Mouse (Mus musculus) left cerebral cortex, postnatal 36 days (tissue): ENCODE results near the gene Coq6. TPM values are rescaled to one million over a fixed set of nuclear protein-coding genes. Genes with fewer than 3 reads are reported as not detected.

Experiments
- total RNA-seq, 2 experiments: library from RNA; stranded (reverse); gene quantifications; 2 replicates each; pipeline ENCODE4 v1.2.3; 2021

Gene Coq6
- total RNA-seq, 2 experiments from 2014 or later, result 25.1 to 29.4 TPM

Other genes starting within 250 kb of the Coq6 start
- 100 to 1,000 TPM in 1 of 2 experiments, 10 to 100 TPM in 1; 86.7 to 102 TPM for gene Dnal1, start 247.3 kb upstream of the Coq6 start, total RNA-seq
- 1 to 10 TPM; 3.6 to 6.0 TPM for gene Pnma1, start 213.2 kb upstream of the Coq6 start, total RNA-seq
- gene Elmsan1, start 142.8 kb upstream of the Coq6 start, total RNA-seq, result 10 to 100 TPM; 17.2 to 18.5 TPM
- gene Ptgr2, start 76.4 kb upstream of the Coq6 start, total RNA-seq, result 10 to 100 TPM; 34.5 to 39.6 TPM
- gene Zfp410, start 44.8 kb upstream of the Coq6 start, total RNA-seq, result 10 to 100 TPM; 30.7 to 39.5 TPM
- gene Fam161b, start 176 bp downstream of the Coq6 start, total RNA-seq, result 10 to 100 TPM; 11.7 to 13.2 TPM
- 10 to 100 TPM; 24.0 to 25.4 TPM for gene Entpd5, start 47.4 kb downstream of the Coq6 start, total RNA-seq
- gene Bbof1, start 47.4 kb downstream of the Coq6 start, total RNA-seq, result 1 to 10 TPM; 4.6 to 9.0 TPM
- gene Rnf113a2, start 55.5 kb downstream of the Coq6 start, total RNA-seq, result 10 to 100 TPM; 11.4 to 13.3 TPM
- gene Aldh6a1, start 89.3 kb downstream of the Coq6 start, total RNA-seq, result 10 to 100 TPM; 44.3 to 49.7 TPM
- 10 to 100 TPM; 21.3 to 24.6 TPM for gene Lin52, start 89.8 kb downstream of the Coq6 start, total RNA-seq
- under 1 TPM; 0.16 to 0.22 TPM for gene Vsx2, start 208.1 kb downstream of the Coq6 start, total RNA-seq